Mouse (Mus musculus): ENCODE results near the gene Eef1akmt1. TPM values are rescaled to one million over a fixed set of nuclear protein-coding genes. Genes with fewer than 3 reads are reported as not detected.

The Eef1akmt1 gene
- 10 to 100 TPM; 32.4 to 34.0 TPM for total RNA-seq (2021)
- 33.8 and 55.6 TPM in 2 replicates for polyA plus RNA-seq (2012; rRNA removed)
- long read RNA-seq, transcript Eef1akmt1-201 (5 exons, 880 nt): major isoform, 10 of 13 reads
- long read RNA-seq, partial matches to known transcripts: 1 of 13 reads
- long read RNA-seq, other reads (novel, unspliced or antisense): 2 of 13 reads

GRCm38 (mm10) chr14:57571155-57572133, at the start of gene Eef1akmt1:
Gene Eef1akmt1 (minus strand): TSS chr14:57571612.
- Histone ChIP-seq H3K27ac (peak within 1 kb of the TSS; percentile 78), H3K27me3 (ENCODE audit: control insufficient read depth, insufficient read depth, low read length) (no peaks in the 10 kb centered on the region), H3K79me2 (replicated peaks; ENCODE audit: control insufficient read depth, insufficient read depth, low read length) (no peaks in the 10 kb centered on the region), H3K36me3 (ENCODE audit: control insufficient read depth, insufficient read depth, low read length) (no peaks in the 10 kb centered on the region), H3K4me1 (ENCODE audit: control insufficient read depth, insufficient read depth, low read length) (peaks cover 1% of the 10 kb centered on the region), H3K4me3 (peak within 1 kb of the TSS; percentile 65), H3K9ac (ENCODE audit: low read depth, low read length) (peak within 1 kb of the TSS; percentile 68)
- peak; percentile 96 to 97 for DNase-seq
- TF ChIP-seq POLR2A (IDR thresholded peaks at IDR 0.05; ENCODE audit: insufficient read depth, low read depth, low read length) (peak; percentile 98), EP300 (IDR thresholded peaks at IDR 0.05; ENCODE audit: insufficient read depth, low read depth, low read length) (peak; percentile 57; the same call in 1 of the 2 replicates), CTCF (IDR thresholded peaks at IDR 0.05) (no peak)
- 5% methylated on average over 35 of the region's 35 CpGs for WGBS
- intact Hi-C loops (cut with DNase I): loop anchor here (2.0 kb wide), 1 partner anchor 37 kb away; no protein-coding TSS in a partner anchor

GRCm38 (mm10) chr14:57620598-57621236, 49.3 kb upstream of the Eef1akmt1 start:
- intact Hi-C loops (cut with DNase I): loop anchor here (5.0 kb wide), 1 partner anchor 248 kb away; no protein-coding TSS in a partner anchor
- Histone ChIP-seq H3K27ac (no peak overlapping the region), H3K4me1 (ENCODE audit: control insufficient read depth, insufficient read depth, low read length) (no peaks in the 10 kb centered on the region), H3K79me2 (replicated peaks; ENCODE audit: control insufficient read depth, insufficient read depth, low read length) (no peaks in the 10 kb centered on the region), H3K9ac (ENCODE audit: low read depth, low read length) (no peak overlapping the region), H3K27me3 (ENCODE audit: control insufficient read depth, insufficient read depth, low read length) (no peaks in the 10 kb centered on the region), H3K36me3 (ENCODE audit: control insufficient read depth, insufficient read depth, low read length) (peaks cover 2% of the 10 kb centered on the region), H3K4me3 (no peak overlapping the region)
- TF ChIP-seq CTCF (IDR thresholded peaks at IDR 0.05) (no peak), POLR2A (IDR thresholded peaks at IDR 0.05; ENCODE audit: insufficient read depth, low read depth, low read length) (no peak), EP300 (IDR thresholded peaks at IDR 0.05; ENCODE audit: insufficient read depth, low read depth, low read length) (no peak)
- no peak for DNase-seq
- 58% methylated on average over 4 of the region's 4 CpGs for WGBS

- no peak overlapping the region for H3K4me3 ChIP-seq
- TF ChIP-seq EP300 (IDR thresholded peaks at IDR 0.05; ENCODE audit: insufficient read depth, low read depth, low read length) (no peak), CTCF (IDR thresholded peaks at IDR 0.05) (peak; percentile 80)
- no peaks in the 10 kb centered on the region for H3K27me3 ChIP-seq (ENCODE audit: control insufficient read depth, insufficient read depth, low read length)
- peaks cover 2% of the 10 kb centered on the region for H3K36me3 ChIP-seq (ENCODE audit: control insufficient read depth, insufficient read depth, low read length)
- intact Hi-C loops (cut with DNase I): loop anchor here (2.0 to 10.0 kb wide), 2 partner anchors 87 to 195 kb away; partner anchors contain the start of gene Ift88
- no peaks in the 10 kb centered on the region for H3K4me1 ChIP-seq (ENCODE audit: control insufficient read depth, insufficient read depth, low read length)
- H3K79me2 ChIP-seq (replicated peaks; ENCODE audit: control insufficient read depth, insufficient read depth, low read length): no peaks in the 10 kb centered on the region
- peak in 1 of 2 experiments; percentile 18 for DNase-seq
- H3K27ac ChIP-seq: no peak overlapping the region
- WGBS: 35% methylated on average over 2 of the region's 2 CpGs
- H3K9ac ChIP-seq (ENCODE audit: low read depth, low read length): no peak overlapping the region
These were observed 48.1 kb upstream of the Eef1akmt1 start for GRCm38 (mm10) chr14:57619487-57619886.

GRCm38 (mm10) chr14:57617675-57618074, 46.3 kb upstream of the Eef1akmt1 start:
- Histone ChIP-seq H3K27ac (peak overlapping the region; percentile 38), H3K36me3 (ENCODE audit: control insufficient read depth, insufficient read depth, low read length) (peaks cover 2% of the 10 kb centered on the region), H3K4me3 (no peak overlapping the region), H3K4me1 (ENCODE audit: control insufficient read depth, insufficient read depth, low read length) (no peaks in the 10 kb centered on the region), H3K79me2 (replicated peaks; ENCODE audit: control insufficient read depth, insufficient read depth, low read length) (no peaks in the 10 kb centered on the region), H3K9ac (ENCODE audit: low read depth, low read length) (no peak overlapping the region), H3K27me3 (ENCODE audit: control insufficient read depth, insufficient read depth, low read length) (no peaks in the 10 kb centered on the region)
- no peak for DNase-seq
- intact Hi-C loops (cut with DNase I): loop anchor here (2.0 to 10.0 kb wide), 2 partner anchors 85 to 193 kb away; partner anchors contain the start of gene Ift88
- 96% methylated on average over 1 of the region's 1 CpGs for WGBS
- no peak for TF ChIP-seq EP300 (IDR thresholded peaks at IDR 0.05; ENCODE audit: insufficient read depth, low read depth, low read length)
- no peak for TF ChIP-seq POLR2A (IDR thresholded peaks at IDR 0.05; ENCODE audit: insufficient read depth, low read depth, low read length)
- no peak for TF ChIP-seq CTCF (IDR thresholded peaks at IDR 0.05)

- Histone ChIP-seq H3K27me3 (ENCODE audit: control insufficient read depth, insufficient read depth, low read length) (no peaks in the 10 kb centered on the region), H3K27ac (no peak overlapping the region), H3K4me1 (ENCODE audit: control insufficient read depth, insufficient read depth, low read length) (no peaks in the 10 kb centered on the region), H3K9ac (ENCODE audit: low read depth, low read length) (no peak overlapping the region), H3K36me3 (ENCODE audit: control insufficient read depth, insufficient read depth, low read length) (peaks cover 2% of the 10 kb centered on the region), H3K4me3 (no peak overlapping the region), H3K79me2 (replicated peaks; ENCODE audit: control insufficient read depth, insufficient read depth, low read length) (no peaks in the 10 kb centered on the region)
- TF ChIP-seq POLR2A (IDR thresholded peaks at IDR 0.05; ENCODE audit: insufficient read depth, low read depth, low read length) (no peak), EP300 (IDR thresholded peaks at IDR 0.05; ENCODE audit: insufficient read depth, low read depth, low read length) (no peak), CTCF (IDR thresholded peaks at IDR 0.05) (no peak)
- WGBS: 80% methylated on average over 6 of the region's 6 CpGs
- intact Hi-C loops (cut with DNase I): loop anchor here (10.0 kb wide), 1 partner anchor 192 kb away; the partner anchor contains the start of gene Ift88
- DNase-seq: no peak
These were observed 45.0 kb upstream of the Eef1akmt1 start for GRCm38 (mm10) chr14:57616339-57616965.

Measured in heart, adult 2 months (tissue).